Mouse (Mus musculus): ENCODE results near the gene Mip. TPM values are rescaled to one million over a fixed set of nuclear protein-coding genes. Genes with fewer than 3 reads are reported as not detected.

Gene Mip
- not detected for polyA plus RNA-seq (2014; fragmentation: Illumina TruSeq; extraction: RNeasy Lipid Tissue Mini Kit (QIAGEN cat#74804); ENCODE audit: low read depth, low replicate concordance)

GRCm38 (mm10) chr10:128225538-128225937 lies at the start of gene Mip:
Mip (plus strand) TSS chr10:128225838.

DNA sequence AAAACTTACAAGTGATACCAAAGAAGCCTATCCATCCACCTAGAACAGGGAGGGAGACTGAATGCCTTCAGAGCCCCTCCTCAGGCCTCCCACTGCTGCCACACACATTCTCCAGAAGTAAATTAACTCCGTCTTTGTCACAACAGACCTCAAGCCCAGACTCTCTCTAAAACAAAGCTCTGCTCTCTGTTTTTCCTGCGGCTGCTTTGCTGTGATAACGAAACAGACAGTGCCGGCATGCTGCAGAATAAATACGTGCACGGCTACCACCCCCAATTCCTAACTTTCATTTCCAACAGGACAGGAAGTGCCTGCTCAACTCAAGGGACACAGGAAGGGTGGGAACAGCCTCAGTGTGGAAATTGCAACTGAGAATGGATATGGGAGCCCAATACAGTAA lies 45.6 kb upstream of the Mip start, which contains the start of gene Rbms2:
TSS of gene Rbms2 (minus strand) at position 309 of the 400 bp plus-strand sequence.

DNA sequence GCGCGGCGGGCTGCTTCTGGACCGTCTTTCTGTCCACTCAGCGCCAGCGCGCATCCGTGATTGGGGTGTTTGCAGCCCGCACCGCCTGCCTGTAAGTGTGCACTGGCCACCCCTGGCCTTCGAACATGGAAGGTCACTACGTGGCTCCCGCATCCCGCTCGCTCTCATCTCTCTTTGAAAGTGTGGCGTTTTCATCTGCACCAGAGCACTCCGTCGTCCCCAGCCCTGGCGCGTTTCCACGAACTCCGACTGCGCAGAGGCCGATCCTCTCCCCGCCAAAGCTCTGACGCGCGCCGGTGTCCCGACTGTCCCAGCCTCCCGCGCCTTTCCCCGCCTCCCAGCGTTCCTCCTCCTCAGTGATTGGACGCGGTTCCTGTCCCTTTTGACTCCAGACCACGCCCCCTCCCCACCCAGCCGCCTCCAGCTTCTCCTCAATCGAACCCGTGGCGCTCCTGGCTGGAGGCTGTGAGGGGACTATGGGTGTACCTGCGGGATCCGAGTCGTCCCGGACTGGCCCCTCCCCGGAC lies 31.6 kb upstream of the Mip start, which contains the start of gene Gls2:
TSS of gene Gls2 (plus strand) at position 434 of the 527 bp plus-strand sequence.

DNA sequence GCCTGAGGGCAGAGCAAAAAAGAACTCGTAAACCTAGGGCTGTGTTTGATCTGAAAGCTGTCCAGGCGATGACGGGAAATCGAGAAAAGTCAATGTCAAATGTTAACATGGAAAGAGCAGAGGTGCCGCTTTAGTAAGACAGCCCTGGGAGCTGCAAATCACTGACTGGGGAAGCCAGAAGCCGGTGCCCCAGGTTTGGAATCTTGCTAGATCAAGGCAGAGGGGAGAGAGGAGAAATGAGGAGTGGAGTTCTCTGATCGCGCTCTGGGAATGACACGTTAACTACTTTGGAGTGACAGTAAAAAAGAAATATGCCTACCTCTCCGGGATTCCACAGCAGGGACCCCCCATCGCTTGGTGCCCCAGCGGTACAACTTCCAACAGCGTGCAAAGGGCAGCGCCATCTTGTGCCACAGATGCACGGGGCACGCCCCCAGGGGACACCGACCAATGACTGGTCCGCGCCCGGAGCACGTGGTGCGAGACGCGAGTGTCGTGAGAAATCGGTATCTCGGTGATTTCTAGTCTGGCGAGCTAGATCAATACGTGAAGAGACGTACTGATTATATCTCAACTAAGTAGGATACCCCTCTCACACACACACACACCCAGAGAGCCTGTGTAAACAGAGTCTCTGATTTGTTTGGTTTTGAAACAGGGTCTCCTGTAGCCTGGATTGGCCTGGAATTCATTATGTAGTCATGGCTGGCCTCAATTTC lies 14.1 kb upstream of the Mip start, which contains the start of gene Spryd4:
TSS of gene Spryd4 (minus strand) at position 418 of the 719 bp plus-strand sequence.

DNA sequence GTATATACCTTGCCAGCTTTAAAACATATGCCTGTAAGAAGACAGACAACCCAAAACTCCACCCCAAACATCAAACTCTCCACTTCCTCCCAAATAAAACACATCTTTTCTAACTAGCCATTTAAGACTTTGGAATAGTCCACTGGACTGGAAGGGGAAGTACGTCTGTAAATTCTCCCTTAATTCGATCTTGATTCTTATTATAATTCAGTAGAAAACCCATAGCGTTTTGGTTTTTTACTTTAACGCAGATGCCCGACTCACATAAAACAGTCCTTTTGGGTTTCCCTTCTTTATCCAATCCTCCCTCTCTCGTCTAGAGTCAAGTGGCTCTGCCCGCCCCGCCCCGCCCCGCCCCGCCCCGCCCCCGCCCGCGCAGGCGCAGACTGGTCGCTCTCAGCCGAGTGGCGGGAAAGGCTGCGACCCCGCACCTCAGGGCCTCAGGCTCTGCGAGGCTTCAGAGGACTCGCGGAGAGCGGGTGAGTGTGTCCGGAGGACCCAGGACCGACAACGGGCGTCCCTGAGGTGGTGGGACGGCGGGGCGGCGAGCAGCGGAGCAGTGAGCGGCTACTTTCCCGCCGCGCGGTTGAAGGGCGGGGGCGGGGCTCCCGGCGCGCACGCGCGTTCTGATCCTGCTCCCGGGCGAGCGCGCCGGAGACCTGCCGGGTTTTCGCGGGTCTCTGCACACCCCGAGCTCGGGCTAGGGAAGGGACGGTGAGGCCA lies 6.2 kb downstream of the Mip start, which contains the start of gene Timeless:
TSS of gene Timeless (plus strand) at position 369 of the 723 bp plus-strand sequence.

GRCm38 (mm10) chr10:128253677-128254255 lies 28.1 kb downstream of the Mip start, which contains the start of gene Apon:
Apon (plus strand) TSS chr10:128254096.

DNA sequence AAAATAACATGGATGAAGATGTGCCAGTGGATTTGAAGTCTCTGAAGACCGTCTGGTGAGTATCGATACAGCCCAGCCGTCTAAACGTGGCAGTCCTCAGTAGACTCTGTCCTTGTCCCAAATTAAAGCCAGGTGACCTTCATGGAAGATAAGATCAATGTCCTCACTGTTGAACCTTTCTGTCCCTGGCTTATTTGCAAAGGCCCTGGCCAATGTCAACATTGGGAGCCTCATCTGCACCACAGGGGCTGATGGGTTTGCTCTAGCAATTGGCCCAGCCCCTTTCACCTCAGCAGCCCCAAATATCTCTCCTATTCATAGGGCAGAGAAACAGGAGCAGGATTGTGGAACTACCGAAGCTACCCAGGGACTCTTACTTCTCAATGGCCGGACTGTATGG lies 42.7 kb downstream of the Mip start, which contains the start of gene Apof:
TSS of gene Apof (plus strand) at position 301 of the 400 bp plus-strand sequence.

DNA sequence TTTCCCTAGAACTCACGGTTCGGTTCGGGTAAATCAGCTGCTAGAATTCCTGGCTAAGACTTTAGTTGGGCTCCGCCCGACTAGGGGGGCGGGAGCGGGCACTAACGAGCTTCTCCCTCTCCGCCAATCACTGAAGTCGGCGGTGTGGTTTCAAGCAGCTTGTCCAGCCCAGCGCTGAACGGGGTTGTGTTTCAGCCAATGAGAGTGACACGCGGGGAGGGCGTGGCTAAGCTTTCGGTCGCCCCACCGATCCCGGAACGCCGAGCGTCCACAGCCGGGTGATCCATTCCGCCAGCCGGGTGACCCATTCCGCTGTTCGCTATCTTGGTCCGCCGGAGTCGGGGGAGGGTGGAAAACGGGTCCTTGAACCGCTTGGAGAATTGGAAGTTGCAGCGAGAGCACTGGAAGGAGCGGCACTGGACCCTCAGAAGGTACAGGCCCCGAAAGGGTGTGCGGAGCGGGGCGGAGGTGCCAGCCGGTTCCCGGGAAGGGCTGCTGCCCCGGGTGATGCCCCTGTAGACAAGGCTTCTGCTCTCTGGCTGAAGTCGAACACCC lies 44.7 kb downstream of the Mip start, which contains the start of gene Stat2:
TSS of gene Stat2 (plus strand) at position 273 of the 555 bp plus-strand sequence.

Other genes starting within 250 kb of the Mip start
- not detected for gene Hsd17b6, start 218.2 kb upstream of the Mip start, polyA plus RNA-seq (2014; fragmentation: Illumina TruSeq; extraction: RNeasy Lipid Tissue Mini Kit (QIAGEN cat#74804); ENCODE audit: low read depth, low replicate concordance)
- 22.8 TPM for gene Prim1, start 210.7 kb upstream of the Mip start, polyA plus RNA-seq (2014; fragmentation: Illumina TruSeq; extraction: RNeasy Lipid Tissue Mini Kit (QIAGEN cat#74804); ENCODE audit: low read depth, low replicate concordance)
- 1,133 TPM for gene Naca, start 190.3 kb upstream of the Mip start, polyA plus RNA-seq (2014; fragmentation: Illumina TruSeq; extraction: RNeasy Lipid Tissue Mini Kit (QIAGEN cat#74804); ENCODE audit: low read depth, low replicate concordance)
- 395 TPM for gene Ptges3, start 166.9 kb upstream of the Mip start, polyA plus RNA-seq (2014; fragmentation: Illumina TruSeq; extraction: RNeasy Lipid Tissue Mini Kit (QIAGEN cat#74804); ENCODE audit: low read depth, low replicate concordance)
- gene Atp5b, start 142.6 kb upstream of the Mip start, polyA plus RNA-seq (2014; fragmentation: Illumina TruSeq; extraction: RNeasy Lipid Tissue Mini Kit (QIAGEN cat#74804); ENCODE audit: low read depth, low replicate concordance): 1,708 TPM
- gene Baz2a, start 134.3 kb upstream of the Mip start, polyA plus RNA-seq (2014; fragmentation: Illumina TruSeq; extraction: RNeasy Lipid Tissue Mini Kit (QIAGEN cat#74804); ENCODE audit: low read depth, low replicate concordance): 9.3 TPM
- 12.4 TPM for gene Rbms2, start 45.5 kb upstream of the Mip start, polyA plus RNA-seq (2014; fragmentation: Illumina TruSeq; extraction: RNeasy Lipid Tissue Mini Kit (QIAGEN cat#74804); ENCODE audit: low read depth, low replicate concordance)
- gene Gls2, start 31.4 kb upstream of the Mip start, polyA plus RNA-seq (2014; fragmentation: Illumina TruSeq; extraction: RNeasy Lipid Tissue Mini Kit (QIAGEN cat#74804); ENCODE audit: low read depth, low replicate concordance): not detected
- gene Spryd4, start 14.0 kb upstream of the Mip start, polyA plus RNA-seq (2014; fragmentation: Illumina TruSeq; extraction: RNeasy Lipid Tissue Mini Kit (QIAGEN cat#74804); ENCODE audit: low read depth, low replicate concordance): 16.3 TPM
- 2.3 TPM for gene Timeless, start 6.2 kb downstream of the Mip start, polyA plus RNA-seq (2014; fragmentation: Illumina TruSeq; extraction: RNeasy Lipid Tissue Mini Kit (QIAGEN cat#74804); ENCODE audit: low read depth, low replicate concordance)
- gene Apon, start 28.3 kb downstream of the Mip start, polyA plus RNA-seq (2014; fragmentation: Illumina TruSeq; extraction: RNeasy Lipid Tissue Mini Kit (QIAGEN cat#74804); ENCODE audit: low read depth, low replicate concordance): not detected
- not detected for gene Apof, start 42.8 kb downstream of the Mip start, polyA plus RNA-seq (2014; fragmentation: Illumina TruSeq; extraction: RNeasy Lipid Tissue Mini Kit (QIAGEN cat#74804); ENCODE audit: low read depth, low replicate concordance)
- 3.6 TPM for gene Stat2, start 44.7 kb downstream of the Mip start, polyA plus RNA-seq (2014; fragmentation: Illumina TruSeq; extraction: RNeasy Lipid Tissue Mini Kit (QIAGEN cat#74804); ENCODE audit: low read depth, low replicate concordance)
- gene Il23a, start 72.9 kb downstream of the Mip start, polyA plus RNA-seq (2014; fragmentation: Illumina TruSeq; extraction: RNeasy Lipid Tissue Mini Kit (QIAGEN cat#74804); ENCODE audit: low read depth, low replicate concordance): not detected
- gene Pan2, start 77.5 kb downstream of the Mip start, polyA plus RNA-seq (2014; fragmentation: Illumina TruSeq; extraction: RNeasy Lipid Tissue Mini Kit (QIAGEN cat#74804); ENCODE audit: low read depth, low replicate concordance): 4.8 TPM
- 69.0 TPM for gene Cnpy2, start 96.6 kb downstream of the Mip start, polyA plus RNA-seq (2014; fragmentation: Illumina TruSeq; extraction: RNeasy Lipid Tissue Mini Kit (QIAGEN cat#74804); ENCODE audit: low read depth, low replicate concordance)
- gene Cs, start 111.9 kb downstream of the Mip start, polyA plus RNA-seq (2014; fragmentation: Illumina TruSeq; extraction: RNeasy Lipid Tissue Mini Kit (QIAGEN cat#74804); ENCODE audit: low read depth, low replicate concordance): 106 TPM
- 8.7 TPM for gene Coq10a, start 143.2 kb downstream of the Mip start, polyA plus RNA-seq (2014; fragmentation: Illumina TruSeq; extraction: RNeasy Lipid Tissue Mini Kit (QIAGEN cat#74804); ENCODE audit: low read depth, low replicate concordance)
- gene Ankrd52, start 151.3 kb downstream of the Mip start, polyA plus RNA-seq (2014; fragmentation: Illumina TruSeq; extraction: RNeasy Lipid Tissue Mini Kit (QIAGEN cat#74804); ENCODE audit: low read depth, low replicate concordance): 4.6 TPM
- 0.53 TPM for gene Slc39a5, start 175.4 kb downstream of the Mip start, polyA plus RNA-seq (2014; fragmentation: Illumina TruSeq; extraction: RNeasy Lipid Tissue Mini Kit (QIAGEN cat#74804); ENCODE audit: low read depth, low replicate concordance)
- gene Nabp2, start 185.7 kb downstream of the Mip start, polyA plus RNA-seq (2014; fragmentation: Illumina TruSeq; extraction: RNeasy Lipid Tissue Mini Kit (QIAGEN cat#74804); ENCODE audit: low read depth, low replicate concordance): 18.4 TPM
- gene Rnf41, start 185.8 kb downstream of the Mip start, polyA plus RNA-seq (2014; fragmentation: Illumina TruSeq; extraction: RNeasy Lipid Tissue Mini Kit (QIAGEN cat#74804); ENCODE audit: low read depth, low replicate concordance): 4.9 TPM
- 47.7 TPM for gene Smarcc2, start 233.4 kb downstream of the Mip start, polyA plus RNA-seq (2014; fragmentation: Illumina TruSeq; extraction: RNeasy Lipid Tissue Mini Kit (QIAGEN cat#74804); ENCODE audit: low read depth, low replicate concordance)